In genomic region chr11:94327693-94328643, GRCm38 (mm10) we compare ENCODE assay signal across 8 mouse cellular contexts. TPM values are rescaled to one million over a fixed set of nuclear protein-coding genes. Genes with fewer than 3 reads are reported as not detected.
DNase-seq lines count a peak whose midpoint lies in the region; ATAC-seq and TF ChIP-seq lines count a peak whose summit lies in the region.

Ankrd40 (plus strand) TSS chr11:94328001.

- no peak for TF ChIP-seq CTCF in bone marrow macrophage, adult 2 months (IDR thresholded peaks at IDR 0.05; ENCODE audit: low read depth, low read length)
- no peak for TF ChIP-seq CTCF in embryonic fibroblast, embryonic 13.5 days (IDR thresholded peaks at IDR 0.05; ENCODE audit: borderline replicate concordance, insufficient read depth, low read length)

- under 1% methylated on average over 77 of the region's 78 CpGs for WGBS in heart, embryonic 10.5 days
- 1% methylated on average over 73 of the region's 78 CpGs for WGBS in kidney, embryonic 15.5 days

- no peaks in the 10 kb centered on the region for H3K27me3 ChIP-seq in heart, embryonic 10.5 days (ENCODE audit: insufficient read depth, poor library complexity, severe bottlenecking)
- H3K27me3 ChIP-seq in kidney, embryonic 15.5 days: no peaks in the 10 kb centered on the region

- H3K9me3 ChIP-seq in heart, embryonic 10.5 days: no peaks in the 10 kb centered on the region
- no peaks in the 10 kb centered on the region for H3K9me3 ChIP-seq in kidney, embryonic 15.5 days (replicated peaks)

- H3K9ac ChIP-seq in kidney, embryonic 15.5 days: peak within 1 kb of the TSS; percentile 85

- peak within 1 kb of the TSS; percentile 84 for H3K4me3 ChIP-seq in bone marrow macrophage, adult 2 months (ENCODE audit: insufficient read depth, low read length)
- H3K4me3 ChIP-seq in embryonic fibroblast, embryonic 13.5 days (ENCODE audit: insufficient read depth, low read length): peak within 1 kb of the TSS; percentile 64
- H3K4me3 ChIP-seq in heart, embryonic 10.5 days: peak within 1 kb of the TSS; percentile 89
- H3K4me3 ChIP-seq in kidney, embryonic 15.5 days (replicated peaks): peak within 1 kb of the TSS; percentile 79

- DNase-seq in A20 (ENCODE audit: low read depth, low spot score) (peak; percentile 95), liver (peak; percentile 88)
- peak; percentile 96 for DNase-seq in heart, embryonic 10.5 days (ENCODE audit: low spot score)
- peak; percentile 87 to 94 for DNase-seq in spleen, postnatal 4 days (ENCODE audit: low spot score in 2 of 2)

- H3K27ac ChIP-seq in bone marrow macrophage, adult 2 months (ENCODE audit: insufficient read depth, low read depth, low read length): peak within 1 kb of the TSS; percentile 81
- H3K27ac ChIP-seq in embryonic fibroblast, embryonic 13.5 days (ENCODE audit: insufficient read depth, low read length): peak within 1 kb of the TSS; percentile 87
- H3K27ac ChIP-seq in heart, embryonic 10.5 days: peak within 1 kb of the TSS; percentile 99
- H3K27ac ChIP-seq in kidney, embryonic 15.5 days: peak within 1 kb of the TSS; percentile 98

- H3K4me2 ChIP-seq in kidney, embryonic 15.5 days: peak within 1 kb of the TSS; percentile 73

- peak; percentile 89 for ATAC-seq in kidney, embryonic 15.5 days (replicated peaks; ENCODE audit: low FRiP score)
- peak; percentile 87 for ATAC-seq in monocyte, adult 5-6 weeks (replicated peaks; ENCODE audit: insufficient number of reproducible peaks, low FRiP score, low TSS enrichment, poor library complexity, severe bottlenecking)

- no peak for TF ChIP-seq POLR2A in bone marrow macrophage, adult 2 months (IDR thresholded peaks at IDR 0.05; ENCODE audit: borderline replicate concordance, low read depth, low read length)
- peak; percentile 82 for TF ChIP-seq POLR2A in embryonic fibroblast, embryonic 13.5 days (IDR thresholded peaks at IDR 0.05; ENCODE audit: low read depth, low read length)

- peaks cover 16% of the 10 kb centered on the region for H3K4me1 ChIP-seq in bone marrow macrophage, adult 2 months (ENCODE audit: control insufficient read depth, insufficient read depth, low read length)
- H3K4me1 ChIP-seq in embryonic fibroblast, embryonic 13.5 days (ENCODE audit: control insufficient read depth, insufficient read depth, low read length): peaks cover 19% of the 10 kb centered on the region
- peaks cover 37% of the 10 kb centered on the region for H3K4me1 ChIP-seq in heart, embryonic 10.5 days
- H3K4me1 ChIP-seq in kidney, embryonic 15.5 days: peaks cover 29% of the 10 kb centered on the region

- 0 out of 2 replicates have a peak, but pooled peaks cover 2% of the 10 kb centered on the region for H3K36me3 ChIP-seq in heart, embryonic 10.5 days
- no peaks in the 10 kb centered on the region for H3K36me3 ChIP-seq in kidney, embryonic 15.5 days

RNA-seq across cellular contexts. Expression of gene Ankrd40, which starts in this region (rescaled TPM):
- 43.9 and 47.6 TPM in 2 replicates for polyA plus RNA-seq in bone marrow macrophage, adult 2 months (2012; ENCODE audit: insufficient read depth, insufficient read length, missing spikeins)
- polyA plus RNA-seq in embryonic fibroblast, embryonic 13.5 days (2011; ENCODE audit: insufficient read length, low read depth, missing spikeins): 79.0 and 83.8 TPM in 2 replicates
- polyA plus RNA-seq in heart, embryonic 10.5 days (2016; fragmentation: Nextera tagmentation; extraction: Ambion mirVana): 16.3 and 20.3 TPM in 2 replicates
- polyA plus RNA-seq in kidney, embryonic 15.5 days (2015; fragmentation: Nextera tagmentation; extraction: Ambion mirVana): 14.8 and 15.4 TPM in 2 replicates
- 51.5 to 78.7 TPM (median 72.6 TPM) in 3 replicates for total RNA-seq in monocyte, adult 5-6 weeks (2017)

Comparison
In these comparisons a context has a peak if more than half of its experiments do, and no peak if none do; other contexts are left out.
1. Peak in every context shown above with its lines: DNase-seq, ATAC-seq, H3K4me3 ChIP-seq and H3K27ac ChIP-seq.